Mouse (Mus musculus) lung, adult 2 months (tissue): ENCODE data around the gene Sdhaf2.

Experiments
- CTCF ChIP-seq: fragments of 200-500 bp; IDR thresholded peaks from 2 replicates; pipeline ENCODE4 v1.5.1; 2011; ENCODE audit warnings: mild to moderate bottlenecking, low read length, control low read depth; ENCODE audit not compliant: insufficient read depth
- POLR2A ChIP-seq: fragments of 200-500 bp; IDR thresholded peaks from 2 replicates; pipeline ENCODE4 v1.6.1; 2011; ENCODE audit warnings: low read depth, mild to moderate bottlenecking, control low read depth, low read length, borderline replicate concordance; ENCODE audit errors: extremely low read depth

- TF ChIP-seq CTCF (no peak), POLR2A (no peak)
Measured at GRCm38 (mm10) chr19:10525910-10526309, at the start of gene Sdhaf2.
